In genomic region chr10:117330521-117330920, GRCm38 (mm10) we compare ENCODE assay signal across 11 mouse cellular contexts. TPM values are rescaled to one million over a fixed set of nuclear protein-coding genes. Genes with fewer than 3 reads are reported as not detected.
DNase-seq lines count a peak whose midpoint lies in the region; ATAC-seq and TF ChIP-seq lines count a peak whose summit lies in the region.
"Had no signal": no experiment of that assay in that cellular context is flagged by ENCODE, and none has a peak within 500 bp of the region (broad histone marks: within the 10 kb centered on the region; RNA-seq: fewer than 3 reads in every experiment).

No protein-coding gene starts in this region.

- intact Hi-C loops in gastrocnemius, adult 2 months (cut with DNase I) = no loop called here

- no peak overlapping the region for H3K9ac ChIP-seq in lung, embryonic 14.5 days
- H3K9ac ChIP-seq: midbrain, embryonic 12.5 days had no signal

- no peak overlapping the region for H3K27ac ChIP-seq in gastrocnemius, adult 2 months
- H3K27ac ChIP-seq in lung, embryonic 14.5 days (ENCODE audit: low read depth) = no peak overlapping the region
- H3K27ac ChIP-seq: midbrain, embryonic 12.5 days had no signal

- H3K4me2 ChIP-seq in lung, embryonic 14.5 days = no peak overlapping the region
- H3K4me2 ChIP-seq: midbrain, embryonic 12.5 days had no signal

- no peak overlapping the region for H3K4me3 ChIP-seq in gastrocnemius, adult 2 months
- no peak overlapping the region for H3K4me3 ChIP-seq in lung, embryonic 14.5 days (ENCODE audit: low read depth, low read length)
- H3K4me3 ChIP-seq: erythroblast, embryonic 14.5 days; midbrain, embryonic 12.5 days had no signal

- H3K9me3 ChIP-seq in lung, embryonic 14.5 days (ENCODE audit: low read depth, low read length) = no peaks in the 10 kb centered on the region
- H3K9me3 ChIP-seq: midbrain, embryonic 12.5 days had no signal

- H3K4me1 ChIP-seq in lung, embryonic 14.5 days (ENCODE audit: insufficient read depth) = no peaks in the 10 kb centered on the region
- H3K4me1 ChIP-seq: midbrain, embryonic 12.5 days had no signal

- H3K27me3 ChIP-seq in lung, embryonic 14.5 days (ENCODE audit: insufficient read depth, low read length) = no peaks in the 10 kb centered on the region
- H3K27me3 ChIP-seq: midbrain, embryonic 12.5 days had no signal

- no peak for ATAC-seq in lung, embryonic 14.5 days (ENCODE audit: insufficient read depth)

- DNase-seq in gastrocnemius, adult 2 months = no peak
- no peak for DNase-seq in gastrocnemius, adult 8-10 months (ENCODE audit: low spot score in 2 of 2)
- DNase-seq in urinary bladder, postnatal 14 days (ENCODE audit: low spot score) = peak; percentile 20
- no peak for DNase-seq in urinary bladder, postnatal 36 days (ENCODE audit: low spot score in 2 of 2)
- peak; percentile 42 for DNase-seq in lung, embryonic 14.5 days
- no peak for DNase-seq in embryo, embryonic 9.5 days (ENCODE audit: extremely low spot score)
- no peak for DNase-seq in left cerebral cortex, adult 8-10 months (ENCODE audit: low spot score in 2 of 2)
- DNase-seq in cerebellum, adult 11 months = no peak

- TF ChIP-seq CTCF in gastrocnemius, adult 2 months (IDR thresholded peaks at IDR 0.05) = peak; percentile 30; the same call in 1 of the 2 replicates
- peak; percentile 62 for TF ChIP-seq CTCF in lung, embryonic 14.5 days (IDR thresholded peaks at IDR 0.05; ENCODE audit: low read depth)

- WGBS in lung, embryonic 14.5 days = 72% methylated on average over 5 of the region's 5 CpGs

- no peaks in the 10 kb centered on the region for H3K36me3 ChIP-seq in lung, embryonic 14.5 days (ENCODE audit: insufficient read depth)
- H3K36me3 ChIP-seq: midbrain, embryonic 12.5 days had no signal

RNA-seq across cellular contexts. Expression of gene Lyz1, which starts 37.9 kb away (rescaled TPM):
- 1 to 10 TPM; 3.7 to 6.3 TPM for total RNA-seq in gastrocnemius, adult 2 months (2021)
- total RNA-seq in gastrocnemius, adult 8-10 months (2022) = 1 to 10 TPM; 1.5 to 4.6 (median 3.1) TPM
- polyA plus RNA-seq in lung, embryonic 14.5 days (2014; fragmentation: Nextera tagmentation; extraction: Ambion mirVana) = not detected in 2 replicates
- 10 to 100 TPM in 2 of 4 experiments, 1 to 10 TPM in 2; 1.4 to 13.6 (median 6.2) TPM for total RNA-seq in left cerebral cortex, adult 8-10 months (2022)
- polyA plus RNA-seq: erythroblast, embryonic 14.5 days; midbrain, embryonic 12.5 days; stomach, embryonic 14.5 days had no signal

RNA-seq across cellular contexts. Expression of gene Lyz2, which starts 48.4 kb away (rescaled TPM):
- total RNA-seq in gastrocnemius, adult 2 months (2021) = 10 to 100 TPM; 30.6 to 45.9 TPM
- total RNA-seq in gastrocnemius, adult 8-10 months (2022) = 10 to 100 TPM; 12.5 to 38.1 (median 25.6) TPM
- polyA plus RNA-seq in lung, embryonic 14.5 days (2014; fragmentation: Nextera tagmentation; extraction: Ambion mirVana) = 105 and 131 TPM in 2 replicates
- total RNA-seq in left cerebral cortex, adult 8-10 months (2022) = 100 to 1,000 TPM in 2 of 4 experiments, 10 to 100 TPM in 2; 15.6 to 138 (median 65.3) TPM

RNA-seq across cellular contexts. Expression of gene Cpsf6, which starts 49.3 kb away (rescaled TPM):
- 10 to 100 TPM; 21.8 to 26.0 TPM for total RNA-seq in gastrocnemius, adult 2 months (2021)
- total RNA-seq in gastrocnemius, adult 8-10 months (2022) = 10 to 100 TPM; 16.8 to 22.6 (median 18.5) TPM
- 186 and 201 TPM in 2 replicates for polyA plus RNA-seq in lung, embryonic 14.5 days (2014; fragmentation: Nextera tagmentation; extraction: Ambion mirVana)
- total RNA-seq in left cerebral cortex, adult 8-10 months (2022) = 100 to 1,000 TPM in 2 of 4 experiments, 10 to 100 TPM in 2; 86.2 to 103 (median 96.1) TPM

Comparison
In these comparisons a context has a peak if more than half of its experiments do, and no peak if none do; other contexts are left out.
1. DNase-seq: peak in urinary bladder, postnatal 14 days (single experiment) and lung, embryonic 14.5 days (single experiment); none in gastrocnemius, adult 2 months (single experiment), gastrocnemius, adult 8-10 months (0 of 2), urinary bladder, postnatal 36 days (0 of 2), embryo, embryonic 9.5 days (single experiment), left cerebral cortex, adult 8-10 months (0 of 2) and cerebellum, adult 11 months (single experiment).